Mouse (Mus musculus): ENCODE data around the gene Gng7. TPM values are rescaled to one million over a fixed set of nuclear protein-coding genes. Genes with fewer than 3 reads are reported as not detected.
"Not testable (repeated sequence)": the region's sequence is repeated elsewhere in the genome, so short reads cannot be mapped to it uniquely, and the experiment has no call there.

The Gng7 gene
- total RNA-seq (2021): 1 to 10 TPM; 5.4 to 9.2 TPM
- polyA plus RNA-seq (2012; rRNA removed): 8.5 and 8.6 TPM in 2 replicates
- long read RNA-seq, partial matches to known transcripts: 0 of 5 reads
- long read RNA-seq, other reads (novel, unspliced or antisense): 2 of 5 reads

- peak; percentile 99 for DNase-seq
Measured at GRCm38 (mm10) chr10:81014393-81015384, at the start of gene Gng7. Gene Gng7, minus strand, starts transcription at chr10:81014945.

GRCm38 (mm10) chr10:81064519-81064918 lies 49.8 kb upstream of the Gng7 start:
- DNase-seq: not testable (repeated sequence)

DNA sequence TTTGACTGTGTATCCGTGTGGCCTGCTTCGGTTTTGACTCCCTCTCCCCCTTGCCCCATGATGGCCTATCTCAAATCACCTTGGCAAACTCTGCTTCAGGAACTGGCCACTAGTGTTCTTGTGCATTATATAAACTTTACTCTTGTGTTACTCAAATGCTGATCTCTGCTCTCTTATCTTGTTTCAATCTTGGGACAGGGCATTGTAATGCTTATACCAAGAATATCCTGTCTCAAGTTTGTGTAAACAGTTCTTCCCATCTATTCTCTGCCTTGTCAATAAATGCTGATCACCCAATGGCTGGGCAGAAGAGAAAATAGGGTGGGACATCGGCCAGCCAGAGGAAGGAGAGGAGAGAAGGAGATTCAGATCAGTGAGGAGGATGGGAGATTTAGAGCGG lies 48.0 kb upstream of the Gng7 start:
- no peak for DNase-seq

DNA sequence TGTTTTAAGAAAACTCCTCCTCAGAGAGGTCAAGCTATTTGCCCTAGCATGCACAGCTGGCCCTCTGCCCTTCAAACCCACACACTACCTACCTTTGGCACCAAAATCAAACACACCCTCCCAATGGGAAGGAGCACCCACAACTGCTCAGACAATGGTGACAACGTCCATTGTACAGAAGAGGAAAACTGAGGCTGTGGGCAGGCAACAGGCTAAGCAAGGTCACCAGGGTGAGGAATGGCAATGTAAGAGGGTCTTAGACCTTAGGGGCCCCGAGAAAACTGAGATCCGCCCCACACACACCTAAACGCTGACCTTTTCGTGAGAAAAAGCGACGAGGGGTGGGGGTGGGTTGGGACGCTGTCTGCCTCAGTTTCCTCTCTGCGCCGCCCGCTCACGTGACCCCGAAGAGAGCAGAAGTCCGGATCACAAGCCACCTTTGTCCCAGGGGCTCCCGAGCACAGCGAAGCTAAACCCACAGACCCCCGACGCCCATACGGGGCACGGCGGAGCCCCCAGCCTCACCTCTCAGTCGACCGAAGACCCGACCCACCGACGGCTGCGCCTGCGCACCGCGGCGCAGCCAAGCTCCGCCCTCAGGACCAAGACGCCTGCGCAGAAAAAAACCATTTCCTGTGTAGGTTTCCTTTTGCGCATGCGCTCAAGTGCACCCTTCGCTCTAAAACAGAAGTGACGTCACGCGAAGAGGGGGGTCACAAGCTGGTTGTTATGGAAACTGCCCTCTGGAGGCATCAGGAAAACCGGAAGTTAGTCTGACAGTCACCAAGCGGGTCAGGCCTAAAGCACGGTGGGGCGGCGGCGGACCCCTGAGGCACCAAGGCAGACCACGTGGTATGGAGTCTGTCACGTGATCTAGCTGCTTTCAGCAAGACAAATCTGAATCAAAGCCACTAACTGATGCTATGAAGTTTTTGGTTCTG lies 45.1 kb upstream of the Gng7 start, which contains the start of gene Sgta:
Sgta (minus strand) TSS at position 579 of the 941 bp plus-strand sequence.
- peak; percentile 99 for DNase-seq

GRCm38 (mm10) chr10:81058896-81059295 lies 44.2 kb upstream of the Gng7 start:
- no peak for DNase-seq

DNA sequence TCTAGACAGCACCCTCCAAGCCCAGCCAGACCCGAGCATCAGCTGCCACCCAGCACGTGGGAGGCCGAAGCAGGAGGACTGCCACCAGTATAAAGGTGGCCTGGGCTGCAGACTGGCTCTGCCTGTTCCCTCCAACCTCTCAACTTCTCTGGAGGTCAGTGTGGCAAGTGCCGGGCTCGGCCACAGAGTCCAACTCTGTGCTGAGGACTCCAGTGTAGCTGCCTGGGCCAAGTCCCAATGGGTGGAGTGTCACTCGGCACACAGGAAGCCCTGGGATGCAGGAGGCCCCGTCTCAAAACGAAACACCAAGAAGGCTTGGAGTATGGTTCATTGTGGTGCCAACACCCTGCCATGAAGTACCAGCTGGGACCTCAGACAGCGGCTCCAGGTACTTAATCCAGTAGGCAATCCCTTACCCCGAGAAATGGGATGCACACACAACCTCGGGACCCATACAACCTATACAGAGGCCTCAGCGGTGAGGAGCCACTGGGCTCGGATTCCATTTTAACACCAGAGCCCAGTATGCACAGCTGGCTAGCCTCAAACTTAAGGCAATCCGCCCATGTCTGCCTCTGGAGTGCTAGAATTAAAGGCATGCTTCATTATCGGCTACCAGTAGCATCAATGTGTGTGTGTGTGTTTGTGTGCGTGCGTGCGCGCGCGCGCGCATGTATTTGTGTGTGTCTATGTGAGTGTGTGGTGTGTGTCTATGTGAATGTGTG lies 42.8 kb upstream of the Gng7 start:
- DNase-seq: no peak

DNA sequence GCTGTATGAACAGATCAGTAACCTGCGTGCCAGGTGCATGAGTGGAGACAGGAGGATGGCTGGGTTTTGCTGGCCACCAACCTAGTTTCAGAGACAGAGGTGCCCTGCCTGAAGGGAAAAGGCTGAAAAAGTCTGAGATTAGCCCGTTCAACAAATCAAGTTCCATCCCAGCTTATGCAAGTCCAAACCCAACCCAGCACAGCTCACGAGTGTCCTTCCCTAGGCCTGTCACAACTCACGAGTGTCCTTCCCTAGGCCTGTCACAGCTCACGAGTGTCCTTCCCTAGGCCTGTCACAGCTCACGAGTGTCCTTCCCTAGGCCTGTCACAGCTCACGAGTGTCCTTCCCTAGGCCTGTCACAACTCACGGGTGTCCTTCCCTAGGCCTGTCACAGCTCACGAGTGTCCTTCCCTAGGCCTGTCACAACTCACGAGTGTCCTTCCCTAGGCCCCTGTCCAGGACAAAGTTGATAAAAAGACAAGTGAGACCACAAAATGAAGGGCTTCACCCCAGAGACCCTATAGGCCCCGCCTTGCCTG lies 41.1 kb upstream of the Gng7 start:
- peak; percentile 74 for DNase-seq

DNA sequence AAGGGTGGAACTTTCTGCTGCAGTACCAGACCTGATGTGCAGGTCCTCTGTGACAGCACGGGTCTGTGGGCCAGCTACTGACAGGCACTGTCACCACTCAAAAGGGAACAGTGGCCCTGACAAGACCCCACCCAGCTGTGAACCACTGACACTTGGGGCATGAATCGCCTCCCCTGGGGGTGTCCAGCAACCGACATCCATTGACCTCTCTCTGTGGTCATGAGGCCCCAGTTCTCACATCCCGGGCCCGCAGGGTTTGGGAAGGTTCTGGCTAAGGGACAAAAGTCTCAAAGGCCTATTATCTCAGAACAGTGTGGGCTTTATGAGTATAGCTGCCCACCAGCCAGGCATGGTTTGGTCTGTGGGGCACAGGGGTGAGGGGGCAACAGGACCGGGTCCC lies 40.4 kb upstream of the Gng7 start:
- no peak for DNase-seq

- DNase-seq: peak; percentile 87
Measured at GRCm38 (mm10) chr10:81052577-81052976, 37.8 kb upstream of the Gng7 start.

- DNase-seq: no peak
Measured at GRCm38 (mm10) chr10:81051133-81051532, 36.4 kb upstream of the Gng7 start.

DNA sequence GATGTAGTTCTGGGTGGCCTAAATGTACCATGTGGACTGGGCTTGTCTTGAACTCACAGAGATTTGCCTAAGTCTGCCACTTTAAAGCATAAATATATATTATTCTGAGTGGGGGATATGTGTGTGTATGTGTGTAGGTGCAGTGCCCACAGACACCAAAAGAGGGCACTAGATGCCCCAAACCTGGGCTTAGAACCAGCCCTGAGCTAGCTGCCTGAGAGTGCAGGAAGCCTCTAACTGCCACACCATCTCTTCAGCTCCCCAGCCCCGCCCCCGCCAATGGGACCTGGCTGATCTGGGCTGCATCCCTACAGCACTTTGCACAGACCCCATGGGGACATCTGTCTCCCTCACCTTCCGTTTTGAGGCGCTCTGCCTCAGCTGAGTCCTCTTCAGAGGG lies 35.9 kb upstream of the Gng7 start:
- DNase-seq: no peak

- DNase-seq: not testable (repeated sequence)
Measured at GRCm38 (mm10) chr10:81045246-81045645, 30.5 kb upstream of the Gng7 start.

DNA sequence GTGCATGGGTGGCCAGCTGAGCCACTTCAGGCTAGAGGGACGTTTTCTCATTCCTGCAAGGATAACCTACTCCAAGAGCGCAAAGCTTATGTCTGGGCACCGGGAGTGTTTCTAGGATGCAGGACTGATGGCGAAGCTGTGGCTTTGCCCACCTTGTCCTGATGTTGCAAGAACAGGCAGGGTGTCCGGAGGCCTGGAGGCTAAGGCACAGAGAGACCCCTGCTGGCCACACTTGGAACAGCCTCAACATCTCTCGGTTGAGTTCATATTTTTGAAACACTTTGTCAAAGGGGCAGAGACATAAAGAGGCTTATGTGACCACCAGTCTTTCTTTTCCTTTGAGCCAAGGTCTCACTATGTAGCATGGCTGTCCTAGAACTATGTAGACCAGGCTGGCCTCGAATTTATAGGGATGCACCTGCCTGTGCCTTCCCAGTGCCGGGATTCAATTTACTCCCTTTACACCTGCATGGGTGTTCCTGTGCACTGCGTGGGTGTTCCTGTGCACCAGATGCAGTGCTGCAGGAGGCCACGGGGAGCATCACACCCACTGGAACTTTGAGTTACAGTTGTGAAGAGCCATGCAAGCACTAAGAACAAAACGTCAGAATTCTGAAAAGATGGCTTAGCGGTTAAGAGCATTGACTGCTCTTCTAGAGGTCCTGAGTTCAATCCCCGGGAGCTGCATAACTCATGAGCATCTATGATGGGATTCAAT lies 26.9 kb upstream of the Gng7 start:
- DNase-seq: peak; percentile 68

DNA sequence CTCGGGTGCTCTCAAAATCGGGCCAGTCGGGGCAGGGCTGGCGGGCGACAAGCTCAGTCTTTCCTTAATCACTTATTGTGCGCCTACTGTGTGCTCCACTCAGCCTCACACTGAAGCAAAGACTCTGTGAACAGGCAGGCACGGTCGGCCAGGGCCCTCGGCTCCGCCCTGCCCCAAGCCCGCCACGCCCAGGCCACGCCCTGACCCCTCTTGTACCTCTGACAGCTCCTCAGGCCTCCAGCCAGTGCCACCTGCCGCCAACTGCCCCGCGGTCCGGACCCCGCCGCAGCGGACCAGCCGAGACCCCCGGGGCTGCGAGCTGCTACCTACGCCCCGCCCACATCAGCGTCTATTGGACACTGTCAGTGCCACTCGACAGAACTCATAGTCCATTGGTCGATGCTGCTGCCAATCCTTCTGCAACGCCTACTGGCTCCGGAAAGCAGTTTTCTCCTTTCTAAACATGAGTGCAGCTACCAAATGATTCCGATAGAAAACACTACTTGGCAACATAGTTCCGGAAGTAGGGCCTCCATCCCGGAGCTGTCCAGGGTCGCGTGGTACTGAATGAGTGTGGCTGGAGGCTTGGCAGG lies 22.3 kb upstream of the Gng7 start, which contains the start of gene Slc39a3:
Slc39a3 (minus strand) TSS at position 439 of the 593 bp plus-strand sequence.
- peak; percentile 98 for DNase-seq

- no peak for DNase-seq
Measured at GRCm38 (mm10) chr10:81036251-81036650, 21.5 kb upstream of the Gng7 start.

GRCm38 (mm10) chr10:81033586-81033985 lies 18.8 kb upstream of the Gng7 start:
- DNase-seq: peak; percentile 85

- DNase-seq: no peak
Measured at GRCm38 (mm10) chr10:81029031-81029430, 14.3 kb upstream of the Gng7 start.

DNA sequence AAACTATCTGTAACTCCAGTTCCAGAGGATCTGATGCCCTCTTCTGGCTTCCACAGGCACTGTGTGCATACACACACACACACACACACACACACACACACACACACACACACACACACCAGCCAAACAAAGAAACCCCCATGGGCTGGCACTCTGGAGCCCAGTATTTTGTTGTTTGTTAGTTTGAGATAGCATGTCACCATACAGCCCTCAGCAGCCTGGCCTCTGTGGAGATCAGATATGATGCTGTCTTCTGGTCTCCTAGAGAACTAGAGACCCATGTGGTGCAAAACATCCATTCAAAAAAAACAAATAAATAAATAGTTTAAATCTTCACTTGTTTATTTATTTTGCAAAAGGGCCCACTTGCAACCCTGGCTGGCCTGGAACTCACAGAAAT lies 13.5 kb upstream of the Gng7 start:
- DNase-seq: no peak

DNA sequence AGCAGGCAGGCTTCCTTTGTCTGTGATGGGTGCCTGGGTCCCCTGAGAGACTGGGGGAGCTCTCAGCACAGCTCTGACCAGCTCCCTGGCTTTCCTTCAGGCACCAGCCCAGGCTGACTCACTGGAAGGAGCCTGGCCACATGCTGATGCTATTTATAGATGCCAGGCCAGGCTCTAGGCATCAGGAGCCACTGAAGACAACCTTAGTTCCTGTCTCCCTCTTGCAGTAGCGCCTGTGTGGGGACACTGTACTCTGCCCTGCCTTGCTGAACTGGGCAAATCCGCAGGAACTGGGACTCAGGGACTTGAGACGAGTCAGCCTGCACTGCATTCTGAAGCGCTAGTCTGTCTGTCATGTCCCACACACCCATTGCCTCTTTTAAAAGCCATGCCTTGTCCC lies 12.6 kb upstream of the Gng7 start:
- peak; percentile 82 for DNase-seq

DNA sequence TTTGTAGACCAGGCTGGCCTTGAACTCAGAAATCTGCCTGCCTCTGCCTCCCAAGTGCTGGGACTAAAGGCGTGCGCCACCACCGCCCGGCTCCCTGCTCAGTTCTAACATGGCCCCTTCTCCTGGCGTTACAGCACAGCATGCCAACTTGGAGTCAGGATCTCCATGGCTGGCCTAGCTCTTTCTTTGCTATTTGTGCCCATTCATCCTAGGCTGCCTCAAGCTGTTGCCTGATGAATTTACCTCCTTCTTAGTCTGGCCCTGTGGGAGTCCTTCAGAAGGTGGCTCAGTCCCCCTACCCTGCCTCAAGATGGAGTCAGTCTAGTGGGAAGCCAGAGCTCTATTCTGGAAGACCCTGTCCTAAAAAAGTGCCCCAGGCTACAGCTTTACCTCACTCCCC lies 12.1 kb upstream of the Gng7 start:
- DNase-seq: no peak
